Mouse (Mus musculus) kidney, adult 8-10 months (tissue): ENCODE measurements around the gene Mpdu1.
"Not testable (repeated sequence)": the region's sequence is repeated elsewhere in the genome, so short reads cannot be mapped to it uniquely, and the experiment has no call there.

ENCODE experiments used
- DNase-seq, 2 experiments: peaks; one replicate each; pipeline ENCODE4 v3.0.0; 2022

Gene Mpdu1

GRCm38 (mm10) chr11:69662967-69663671, 677 bp upstream of the Mpdu1 start:
- DNase-seq, result peak in 1 of 2 experiments; percentile 33

GRCm38 (mm10) chr11:69661221-69661881, 1.1 kb downstream of the Mpdu1 start:
- DNase-seq, result peak; percentile 39 to 48

GRCm38 (mm10) chr11:69657462-69657881, 5.0 kb downstream of the Mpdu1 start:
- DNase-seq, result no peak

GRCm38 (mm10) chr11:69656617-69657461, 5.6 kb downstream of the Mpdu1 start:
- DNase-seq, result peak in 1 of 2 experiments; percentile 50

- DNase-seq, result no peak
Observed at GRCm38 (mm10) chr11:69656065-69656455, 6.4 kb downstream of the Mpdu1 start.

- peak in 1 of 2 experiments; percentile 70 for DNase-seq
Observed at GRCm38 (mm10) chr11:69655264-69656064, 7.0 kb downstream of the Mpdu1 start, which contains the start of gene Sox15. Gene Sox15, plus strand, starts transcription at chr11:69655314.

- no peak for DNase-seq
Observed at GRCm38 (mm10) chr11:69654760-69655159, 7.7 kb downstream of the Mpdu1 start.

- DNase-seq, result no peak
Observed at GRCm38 (mm10) chr11:69653399-69653798, 9.0 kb downstream of the Mpdu1 start.

GRCm38 (mm10) chr11:69645860-69646259, 16.6 kb downstream of the Mpdu1 start:
- DNase-seq, result no peak

DNA sequence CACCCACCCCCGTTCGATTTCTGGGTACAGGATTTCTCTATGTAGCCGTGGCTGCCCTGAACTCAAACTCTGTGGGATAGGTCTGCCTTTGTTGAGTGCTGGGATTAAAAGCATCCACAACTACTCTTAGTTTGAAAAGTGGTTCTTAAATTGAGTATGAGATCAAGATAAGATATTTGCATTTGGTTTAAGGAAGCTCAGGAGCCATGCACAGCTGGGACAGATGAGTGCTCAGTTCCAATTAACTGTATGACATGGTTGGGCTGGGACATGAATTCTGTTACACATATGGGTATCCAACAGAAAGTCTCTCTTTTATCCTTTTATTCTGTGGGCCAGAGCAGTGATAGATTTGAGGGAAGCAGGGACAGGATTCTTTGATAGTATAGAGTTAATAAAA, 27.0 kb downstream of the Mpdu1 start:
- no peak for DNase-seq

DNA sequence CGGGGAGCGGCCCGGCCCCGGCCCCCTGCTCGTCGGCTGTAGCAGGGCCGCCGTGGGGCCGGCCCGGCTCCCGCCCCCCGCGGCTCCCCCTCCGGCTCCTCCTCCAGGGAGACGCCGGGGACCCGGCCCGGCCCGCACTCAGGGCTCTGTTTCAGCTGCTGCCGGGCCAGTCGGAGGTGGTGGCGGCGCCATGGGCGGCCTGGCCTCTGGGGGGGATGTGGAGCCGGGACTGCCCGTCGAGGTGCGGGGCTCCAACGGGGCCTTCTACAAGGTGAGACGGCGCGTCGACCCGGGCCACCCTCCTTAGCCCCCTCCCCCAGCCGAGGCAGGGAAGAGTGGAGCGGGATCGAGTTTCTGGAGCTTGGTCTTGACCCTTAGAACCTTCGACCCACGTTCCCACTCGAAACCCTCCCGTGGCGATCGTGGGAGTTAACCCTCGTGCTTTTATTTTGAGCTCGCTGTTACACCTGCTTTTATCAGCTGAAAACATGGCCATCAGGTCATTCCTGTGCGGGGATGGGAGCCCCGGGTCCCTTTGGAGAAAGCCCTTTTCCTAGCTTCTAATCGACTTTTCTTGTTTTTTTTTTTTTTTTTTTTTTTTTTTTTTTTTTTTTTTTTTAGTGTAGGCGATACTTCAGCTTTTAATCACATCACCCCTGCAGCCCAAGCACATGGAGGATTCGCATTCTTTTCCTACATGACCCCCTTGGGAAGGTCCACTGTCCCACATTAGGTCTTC, 29.1 kb downstream of the Mpdu1 start:
- peak; percentile 47 to 49 for DNase-seq

GRCm38 (mm10) chr11:69632284-69633089, 30.0 kb downstream of the Mpdu1 start, which contains the start of gene Fxr2:
Gene Fxr2, plus strand, starts transcription at chr11:69632990.
- DNase-seq, result peak; percentile 100

GRCm38 (mm10) chr11:69629802-69630201, 32.6 kb downstream of the Mpdu1 start:
- DNase-seq, result no peak

DNA sequence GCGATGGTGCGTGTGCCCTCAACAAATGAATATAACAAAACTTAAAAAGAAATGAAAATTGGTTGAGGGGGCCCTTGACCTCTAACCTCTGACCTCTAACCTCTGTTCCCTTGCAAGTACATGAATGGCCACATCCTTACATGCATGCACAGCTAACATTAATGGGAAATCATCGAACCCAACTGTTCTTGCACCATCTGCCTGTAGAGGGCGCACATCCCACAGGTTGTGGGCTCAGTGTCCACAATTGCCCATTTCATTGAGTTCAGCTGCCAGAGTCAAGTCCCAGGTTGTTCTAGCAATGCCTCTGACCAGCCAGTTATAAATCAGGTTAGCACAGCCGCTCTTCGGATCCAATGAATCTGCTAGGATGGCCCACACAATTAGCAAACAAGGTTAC, 34.2 kb downstream of the Mpdu1 start:
- peak; percentile 67 to 85 for DNase-seq

- DNase-seq, result not testable (repeated sequence)
Observed at GRCm38 (mm10) chr11:69624339-69624738, 38.1 kb downstream of the Mpdu1 start.

DNA sequence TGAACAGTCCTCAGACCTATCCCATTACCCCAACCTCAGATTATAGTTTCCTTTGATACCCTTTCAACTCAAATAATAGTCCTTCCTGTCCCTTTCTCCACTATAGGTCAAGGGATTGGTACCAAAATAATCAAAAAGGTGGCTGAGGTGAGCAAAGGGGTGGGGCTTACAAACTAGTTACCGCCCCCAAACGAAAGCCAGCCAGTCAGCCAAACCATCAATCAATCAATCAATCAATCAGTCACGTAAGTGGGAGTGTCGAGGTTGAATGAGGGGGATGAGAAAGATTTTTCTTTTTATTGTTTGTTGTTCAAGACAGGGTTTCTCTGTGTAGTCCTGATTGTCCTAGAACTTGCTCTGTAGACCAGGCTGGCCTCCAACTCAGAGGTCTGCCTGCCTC, 39.4 kb downstream of the Mpdu1 start:
- DNase-seq, result no peak

DNA sequence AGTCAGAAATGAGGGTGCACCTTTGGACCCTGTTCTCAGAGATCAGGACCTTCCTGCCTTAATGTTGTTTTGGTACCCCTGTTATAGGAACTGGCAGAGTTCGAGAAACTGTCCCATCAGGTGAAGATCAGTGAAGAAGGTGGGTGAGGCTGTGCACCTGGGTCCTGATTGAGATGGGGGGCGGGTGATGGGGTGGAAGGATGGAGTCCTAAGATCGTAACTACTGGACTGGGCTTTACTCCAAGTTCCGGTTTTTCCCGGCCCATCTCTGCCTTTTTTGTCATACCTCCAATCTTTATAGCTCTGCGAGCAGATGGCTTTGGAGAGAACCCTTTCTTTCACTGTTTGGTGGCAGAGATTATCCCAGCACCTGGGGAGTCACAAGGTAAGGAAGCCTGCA, 40.0 kb downstream of the Mpdu1 start:
- no peak for DNase-seq

DNA sequence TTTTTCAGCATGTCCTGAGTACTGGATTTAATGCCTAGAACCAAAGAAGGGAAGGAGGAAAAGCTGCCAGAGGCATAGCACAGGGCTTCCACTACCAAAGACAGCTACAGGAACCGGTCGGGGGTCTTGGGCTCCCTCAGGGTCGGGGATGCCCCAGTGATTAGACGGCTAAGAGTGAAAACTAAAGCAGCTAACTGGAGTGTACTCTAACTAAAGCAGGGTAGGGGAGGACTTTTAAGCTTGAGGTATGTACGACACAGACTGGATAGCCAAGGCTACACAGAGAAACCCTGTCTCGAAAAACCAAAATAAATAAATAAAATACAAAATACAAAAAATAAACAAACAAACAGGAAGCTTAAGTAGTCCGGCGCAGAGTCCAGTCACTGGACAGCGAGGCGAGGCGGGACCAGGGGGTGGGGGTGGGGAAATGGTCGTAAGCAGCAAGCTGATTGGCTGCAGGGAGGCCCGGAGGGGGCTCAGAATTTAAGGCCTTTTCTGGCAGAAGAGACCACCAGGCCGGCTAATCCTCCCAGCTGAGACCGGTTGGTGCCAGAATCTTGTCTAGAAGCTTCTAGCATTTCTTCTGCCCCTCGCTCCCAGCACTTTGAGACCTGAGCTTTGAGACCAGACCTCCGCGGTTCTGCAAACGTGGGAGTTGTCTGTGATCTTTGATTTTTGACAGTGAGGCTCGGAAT, 40.7 kb downstream of the Mpdu1 start, which contains the start of gene Sat2:
Sat2 (plus strand) TSS at position 454 of the 698 bp plus-strand sequence.
- peak in 1 of 2 experiments; percentile 56 for DNase-seq

- no peak for DNase-seq
Observed at GRCm38 (mm10) chr11:69620394-69621081, 41.9 kb downstream of the Mpdu1 start.
